Mouse (Mus musculus) kidney, adult 8-10 months (tissue): Measurements from ENCODE around the gene Elp5.
A peak's percentile ranks its signal among the peaks of the same experiment; 100 is the strongest.
"Not testable (repeated sequence)": the region's sequence is repeated elsewhere in the genome, so short reads cannot be mapped to it uniquely, and the experiment has no call there.

Experiments
- DNase-seq, 2 experiments: peaks; one replicate each; pipeline ENCODE4 v3.0.0; 2022

Elp5 gene

DNA sequence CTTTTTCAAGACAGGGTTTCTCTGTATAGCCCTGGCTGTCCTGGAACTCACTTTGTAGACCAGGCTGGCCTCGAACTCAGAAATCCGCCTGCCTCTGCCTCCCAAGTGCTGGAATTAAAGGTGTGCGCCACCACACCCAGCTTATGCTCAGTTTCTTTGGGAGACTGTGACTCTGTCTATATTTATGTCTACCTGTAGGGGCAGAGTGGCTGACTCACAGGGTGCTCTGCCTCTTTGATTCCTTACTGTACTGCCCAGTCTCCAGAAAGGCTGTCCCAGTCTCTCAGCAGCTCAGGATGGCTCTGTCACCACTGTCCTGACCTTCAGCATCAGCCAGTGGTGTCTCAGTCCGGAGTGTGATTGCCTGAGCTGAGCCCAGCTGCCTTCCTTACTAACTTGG is 26.7 kb downstream of the Elp5 start:
- not testable (repeated sequence) for DNase-seq

DNA sequence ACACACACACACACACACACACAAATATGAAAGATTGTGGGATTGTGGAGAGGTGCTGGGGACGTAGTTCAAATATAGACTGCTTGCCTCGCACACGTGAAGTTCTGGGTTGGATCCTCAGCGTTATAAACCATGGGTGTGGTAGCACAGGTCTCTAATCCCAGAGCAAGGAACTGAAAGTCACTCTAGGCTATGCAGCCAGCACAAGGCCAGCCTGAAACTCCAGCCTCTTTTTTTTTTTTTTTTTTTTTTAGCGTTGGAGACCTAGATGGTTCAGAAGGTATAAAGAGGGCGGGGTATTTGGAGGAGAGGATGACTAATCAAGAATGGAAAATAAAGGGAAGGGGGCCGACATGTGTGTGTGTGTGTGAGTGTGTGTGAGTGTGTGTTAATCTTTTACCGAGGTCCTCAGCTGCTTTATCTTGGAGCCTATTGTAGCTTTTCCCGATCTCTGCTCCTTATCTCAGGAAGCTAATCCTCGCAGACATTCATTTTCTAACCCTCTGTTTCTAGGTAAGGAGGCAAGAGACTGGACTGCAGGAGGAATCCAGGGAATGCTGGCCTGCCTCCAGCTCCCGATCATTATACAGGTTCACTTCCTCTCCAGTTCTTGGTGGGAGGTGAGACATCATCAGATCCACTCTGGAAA is 28.9 kb downstream of the Elp5 start:
- DNase-seq: no peak

DNA sequence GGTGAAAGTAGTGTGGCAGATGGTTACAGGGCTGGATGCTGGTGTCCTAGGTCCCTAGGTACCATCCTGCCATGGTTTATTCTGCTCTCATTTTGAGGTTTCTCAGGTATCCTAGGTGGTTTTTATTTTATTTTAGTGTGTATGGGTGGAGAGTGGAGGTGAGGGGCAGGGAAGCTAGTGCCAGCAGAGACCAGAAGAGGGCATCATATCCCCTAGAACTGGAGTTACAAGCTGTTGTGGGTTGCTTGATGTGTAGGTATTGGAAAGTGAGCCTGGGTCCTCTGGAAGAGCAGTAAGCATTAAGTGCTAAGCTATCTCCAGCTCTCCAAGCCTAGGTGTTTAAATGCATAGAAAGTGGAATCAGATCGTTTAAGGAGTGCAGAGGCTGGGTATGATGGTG is 30.0 kb downstream of the Elp5 start:
- no peak for DNase-seq

DNA sequence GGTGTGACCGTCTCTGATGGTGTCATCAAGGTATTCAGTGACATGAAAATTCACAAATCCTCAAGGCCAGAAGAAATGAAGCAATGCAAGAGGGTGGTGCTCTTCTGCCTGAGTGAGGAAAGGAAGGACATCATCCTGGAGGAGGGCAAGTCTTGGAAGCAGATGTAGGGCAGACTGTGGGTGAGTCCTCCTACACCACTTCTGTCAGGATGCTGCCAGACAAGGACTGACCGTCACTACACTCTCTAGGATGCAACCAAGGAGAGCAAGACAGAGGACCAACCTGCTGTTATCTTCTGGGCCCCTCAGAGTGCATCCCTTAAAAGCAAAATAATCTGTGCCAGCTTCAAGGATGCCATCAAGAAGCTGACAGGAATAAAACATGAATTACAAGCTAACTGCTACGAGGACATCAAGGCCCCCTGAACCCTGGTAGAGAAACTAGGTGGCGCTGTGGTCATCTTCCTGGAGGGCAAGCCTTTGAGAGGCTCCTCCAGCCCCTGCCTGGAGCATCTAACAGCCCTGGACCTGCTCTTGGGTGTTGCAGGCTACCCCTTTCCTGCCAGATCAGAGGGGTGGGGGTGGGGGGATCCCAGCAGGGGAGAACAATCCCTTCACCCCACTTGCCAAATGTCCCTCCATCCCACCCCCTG is 31.4 kb downstream of the Elp5 start:
- DNase-seq: no peak

DNA sequence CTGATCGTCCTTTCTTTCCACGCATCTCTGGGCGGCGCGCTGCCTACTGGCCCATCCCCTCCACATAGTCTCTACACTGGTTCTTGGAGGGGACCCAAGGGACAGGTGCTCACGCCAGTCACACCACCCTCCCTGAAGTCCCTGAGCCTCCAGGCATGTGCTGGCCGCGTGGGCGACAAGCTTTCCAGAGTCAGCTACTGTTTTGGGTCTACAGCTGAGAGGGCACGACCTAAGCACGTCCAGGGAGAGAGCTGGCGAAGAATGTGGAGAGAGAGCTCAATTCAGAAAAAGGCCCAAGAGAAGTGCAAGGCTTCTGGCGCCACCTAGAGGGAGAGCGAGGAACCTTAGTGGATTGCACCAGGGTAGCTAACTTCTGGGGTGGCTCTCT is 33.6 kb downstream of the Elp5 start:
- peak; percentile 86 to 94 for DNase-seq

DNA sequence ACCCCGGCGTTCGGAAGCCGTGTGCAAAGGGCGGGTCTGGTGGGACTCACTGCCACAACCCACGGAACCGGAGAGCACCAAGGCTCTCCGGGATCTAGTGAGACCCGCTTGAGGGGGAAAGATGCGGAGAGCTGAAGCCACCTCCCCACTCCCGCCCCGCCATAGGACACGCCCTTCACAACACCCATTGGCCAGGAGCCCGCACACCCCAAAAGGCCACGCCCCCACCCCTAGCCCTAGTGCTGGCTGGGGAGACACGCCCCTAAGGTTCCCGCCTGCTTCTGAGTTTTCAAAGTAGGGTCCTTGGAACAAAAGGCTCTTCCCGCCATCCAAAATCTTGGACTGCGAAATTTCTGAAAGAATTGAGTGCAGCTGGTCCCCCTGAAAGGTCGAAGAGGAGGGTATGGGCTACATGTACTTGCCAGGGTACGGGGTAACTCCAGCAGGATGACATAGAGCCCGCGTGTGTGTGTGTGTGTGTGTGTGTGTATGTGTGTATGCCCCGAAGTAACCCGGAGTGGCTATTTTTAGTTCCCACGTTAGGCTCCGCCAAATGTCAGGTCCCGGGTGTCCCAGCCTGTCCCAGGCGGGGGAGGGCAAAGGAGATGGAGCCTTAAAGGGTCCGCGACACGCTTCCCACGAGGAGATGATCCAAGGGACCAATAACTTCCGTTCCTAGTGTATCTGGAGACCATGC is 34.1 kb downstream of the Elp5 start, which contains the start of gene Slc2a4:
TSS of gene Slc2a4 (minus strand) at position 123 of the 697 bp plus-strand sequence.
- DNase-seq: peak; percentile 90 to 92

DNA sequence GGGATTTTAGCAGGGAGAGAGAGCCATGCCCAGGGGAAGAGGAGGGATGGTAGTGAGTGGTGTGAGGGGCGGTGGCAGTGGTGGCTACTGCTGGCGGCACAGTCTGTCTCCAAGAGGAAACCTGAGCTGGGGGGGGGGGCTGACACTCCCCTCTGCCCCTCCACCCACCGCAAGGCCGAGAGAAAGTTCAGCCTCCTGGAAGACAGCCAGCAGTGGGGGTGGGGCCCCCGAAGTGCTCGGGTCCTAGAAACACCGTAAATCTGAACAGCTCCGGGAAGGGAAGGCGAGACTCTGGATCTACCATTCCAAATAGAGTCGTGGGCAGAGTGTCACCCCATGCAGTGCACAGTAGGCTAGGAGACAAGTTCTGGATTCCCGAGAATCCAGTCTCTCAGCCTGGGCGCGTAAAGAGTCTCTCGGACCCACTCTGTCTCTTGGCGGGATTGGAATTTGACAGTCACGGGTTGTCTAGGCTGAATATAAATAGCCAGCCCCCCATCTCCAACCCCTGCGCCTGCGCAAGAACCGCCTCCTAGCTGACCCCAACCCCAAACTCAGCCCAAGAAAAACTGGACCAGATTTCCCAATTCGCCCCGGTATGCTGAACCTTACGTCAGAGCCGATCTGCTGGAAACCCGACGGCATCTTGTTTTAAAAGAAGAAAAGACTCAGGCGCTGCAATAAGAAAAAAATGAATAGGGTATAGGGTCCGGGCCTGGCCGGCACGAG is 34.8 kb downstream of the Elp5 start:
- peak; percentile 51 to 60 for DNase-seq

DNA sequence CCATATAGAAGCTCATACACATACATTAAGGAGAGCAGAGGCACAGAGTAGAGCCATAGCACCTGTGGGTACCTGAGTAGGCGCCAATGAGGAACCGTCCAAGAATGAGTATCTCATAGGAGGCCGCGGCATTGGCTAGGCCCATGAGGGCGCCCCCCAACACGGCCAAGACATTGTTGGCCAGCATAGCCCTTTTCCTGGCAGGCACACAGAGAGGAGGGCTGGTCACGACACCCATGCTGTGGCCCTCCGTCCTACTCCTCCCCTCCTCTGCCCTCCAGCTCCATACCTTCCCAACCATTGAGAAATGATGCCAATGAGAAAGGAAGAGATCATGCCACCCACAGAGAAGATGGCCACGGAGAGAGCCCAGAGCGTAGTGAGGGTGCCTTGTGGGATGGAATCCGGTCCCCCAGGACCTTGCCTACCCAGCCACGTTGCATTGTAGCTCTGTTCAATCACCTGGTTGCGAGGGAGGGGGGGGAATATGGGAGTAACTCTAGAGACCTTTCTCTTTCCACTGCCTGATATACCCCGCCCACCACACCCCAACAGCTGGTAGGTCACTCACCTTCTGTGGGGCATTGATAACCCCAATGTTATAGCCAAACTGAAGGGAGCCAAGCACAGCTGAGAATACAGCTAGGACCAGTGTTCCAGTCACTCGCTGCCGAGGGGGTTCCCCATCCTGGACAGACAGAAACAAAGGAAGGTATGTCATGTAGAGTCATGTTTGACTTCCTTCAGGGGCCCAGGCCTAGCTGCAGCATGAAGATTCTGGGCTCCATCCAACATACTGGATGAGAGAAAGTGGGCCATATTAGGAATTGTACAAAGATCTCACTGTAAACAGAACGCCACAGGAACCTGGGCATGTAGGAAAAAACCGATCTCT is 36.1 kb downstream of the Elp5 start:
- no peak for DNase-seq

DNA sequence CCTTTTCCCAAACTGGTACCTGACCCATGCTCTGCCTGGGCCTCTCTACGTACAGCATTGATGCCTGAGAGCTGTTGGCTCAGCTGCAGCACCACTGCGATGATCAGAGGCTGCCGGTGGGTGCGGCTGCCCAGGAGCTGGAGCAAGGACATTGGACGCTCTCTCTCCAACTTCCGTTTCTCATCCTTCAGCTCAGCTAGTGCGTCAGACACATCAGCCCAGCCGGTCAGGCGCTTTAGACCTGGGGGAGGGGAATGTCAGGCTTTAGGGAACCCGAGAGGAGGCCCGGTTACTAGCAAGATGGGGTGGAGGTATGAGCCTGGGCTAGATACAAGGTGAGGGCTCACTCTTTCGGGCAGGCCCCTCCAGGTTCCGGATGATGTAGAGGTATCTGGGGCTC is 37.1 kb downstream of the Elp5 start:
- DNase-seq: no peak

DNA sequence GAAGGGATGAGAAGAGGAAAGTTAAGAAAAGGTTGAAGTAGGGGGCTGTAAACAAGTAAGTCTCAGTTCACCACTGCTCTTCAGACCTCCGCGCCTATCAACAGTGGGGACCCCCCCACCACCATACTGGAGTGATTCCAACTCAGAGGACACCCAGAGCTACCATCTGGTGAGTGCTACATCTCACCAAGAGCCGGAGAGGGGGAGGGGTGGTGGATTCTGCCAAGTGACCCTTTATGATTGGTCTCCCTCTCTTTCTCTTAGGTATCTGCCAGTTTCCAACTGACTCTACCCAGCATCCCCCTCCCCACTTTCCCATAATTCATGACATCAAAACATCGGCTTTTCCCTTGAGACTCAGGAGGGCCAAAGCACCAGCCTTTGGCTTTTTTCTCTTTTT is 41.4 kb downstream of the Elp5 start:
- no peak for DNase-seq

DNA sequence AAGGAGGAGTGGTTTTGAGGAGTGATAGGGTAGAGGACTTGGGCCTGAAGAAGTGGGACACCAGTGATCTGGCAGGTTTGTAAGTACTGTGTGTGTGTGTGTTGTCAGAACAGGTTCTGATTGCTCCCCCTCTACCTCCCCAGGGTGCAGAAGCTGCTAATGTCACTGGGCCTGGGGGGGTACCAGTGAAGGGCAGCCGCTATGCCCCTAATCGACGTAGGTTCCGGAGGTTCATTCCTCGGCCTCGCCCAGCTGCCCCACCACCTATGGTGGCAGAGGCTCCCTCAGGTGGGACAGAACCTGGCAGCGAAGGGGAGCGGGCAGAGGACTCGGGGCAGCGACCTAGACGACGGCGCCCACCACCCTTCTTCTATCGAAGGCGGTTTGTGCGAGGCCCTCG is 42.6 kb downstream of the Elp5 start:
- no peak for DNase-seq

DNA sequence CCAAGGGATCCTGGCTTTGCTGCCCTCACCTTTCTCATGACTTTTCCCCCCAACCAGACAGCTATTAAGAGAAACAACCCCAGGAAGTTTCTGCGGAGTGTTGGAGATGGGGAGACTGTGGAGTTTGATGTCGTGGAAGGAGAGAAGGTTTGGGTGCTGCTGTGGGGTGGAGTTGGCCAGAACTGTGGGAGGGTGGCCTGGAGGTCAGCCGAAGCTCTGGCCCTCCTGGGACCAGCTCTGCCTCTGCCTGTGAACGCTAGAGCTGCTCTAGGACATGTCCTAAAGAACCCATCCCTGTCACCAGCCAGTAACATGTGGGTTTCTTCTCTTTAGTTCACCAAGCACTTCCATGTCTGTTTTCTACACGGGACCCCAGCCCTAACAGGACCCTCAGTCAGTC is 43.1 kb downstream of the Elp5 start:
- DNase-seq: no peak

DNA sequence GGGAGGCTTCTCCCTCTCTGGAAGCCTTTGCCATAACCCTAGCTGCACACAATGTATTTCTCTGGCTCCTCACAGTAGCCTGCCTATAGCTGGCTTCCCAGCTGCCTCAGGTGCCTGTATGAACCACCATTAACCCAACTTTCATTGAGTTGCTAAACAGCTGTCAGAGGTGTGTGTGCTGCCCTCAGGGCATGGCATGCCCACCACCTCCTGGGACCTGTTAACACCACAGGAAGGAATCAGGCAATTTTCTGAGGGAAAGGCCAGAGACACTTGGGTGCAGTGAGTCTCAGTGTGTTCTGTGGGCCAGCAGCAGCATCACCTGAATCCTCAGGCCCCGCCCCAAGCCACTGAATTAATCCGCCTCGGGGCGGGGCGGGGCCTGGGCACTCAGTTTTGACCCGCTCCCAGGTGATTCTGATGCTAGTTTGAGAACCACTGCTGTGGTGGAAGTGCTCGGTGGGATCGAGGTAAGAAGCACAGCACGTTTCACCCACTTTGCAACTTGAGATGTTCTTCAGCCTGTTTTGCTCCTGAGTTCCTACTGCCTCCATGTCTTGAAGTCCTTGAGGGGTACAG is 43.8 kb downstream of the Elp5 start:
- no peak for DNase-seq

DNA sequence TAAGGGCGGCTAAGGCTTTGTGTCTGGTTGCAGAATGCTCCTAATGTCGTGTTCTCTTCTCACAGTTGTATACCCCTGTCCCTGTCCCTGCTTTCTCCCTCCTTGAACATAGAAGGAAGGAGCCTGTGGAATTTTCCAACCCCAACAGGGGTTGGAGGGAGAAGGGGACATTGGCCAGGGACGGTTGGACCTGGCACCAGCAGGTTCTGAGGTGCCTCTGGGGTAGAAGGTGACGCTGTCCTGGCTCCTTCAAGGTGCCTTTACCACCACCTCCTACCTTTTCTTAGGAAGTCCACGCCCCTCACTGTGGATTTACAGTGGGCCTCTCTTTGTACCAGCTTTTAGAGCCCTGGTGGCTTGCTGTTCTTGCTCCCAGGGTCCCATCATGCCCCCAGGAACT is 44.5 kb downstream of the Elp5 start:
- peak in 1 of 2 experiments; percentile 50 for DNase-seq

DNA sequence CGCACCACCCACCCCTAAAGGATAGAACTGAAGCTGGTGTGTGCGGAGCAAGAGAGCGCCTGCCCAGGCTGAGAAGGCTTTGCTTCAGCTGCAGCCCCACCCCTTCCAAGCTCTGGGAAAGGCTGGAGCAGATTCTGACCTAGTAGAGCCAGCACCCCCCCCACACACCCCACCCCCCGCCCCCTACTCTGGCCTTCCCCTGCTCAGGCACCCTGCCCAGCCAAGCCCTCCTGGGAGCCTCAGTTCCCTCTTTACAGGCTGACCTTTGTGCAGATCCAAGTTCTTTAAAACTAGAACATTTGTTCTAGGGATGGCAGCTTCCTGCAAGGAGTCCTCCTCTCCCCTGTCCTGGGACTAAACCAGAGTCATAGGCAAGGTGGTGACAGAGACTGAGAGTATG is 44.9 kb downstream of the Elp5 start:
- peak in 1 of 2 experiments; percentile 53 for DNase-seq

DNA sequence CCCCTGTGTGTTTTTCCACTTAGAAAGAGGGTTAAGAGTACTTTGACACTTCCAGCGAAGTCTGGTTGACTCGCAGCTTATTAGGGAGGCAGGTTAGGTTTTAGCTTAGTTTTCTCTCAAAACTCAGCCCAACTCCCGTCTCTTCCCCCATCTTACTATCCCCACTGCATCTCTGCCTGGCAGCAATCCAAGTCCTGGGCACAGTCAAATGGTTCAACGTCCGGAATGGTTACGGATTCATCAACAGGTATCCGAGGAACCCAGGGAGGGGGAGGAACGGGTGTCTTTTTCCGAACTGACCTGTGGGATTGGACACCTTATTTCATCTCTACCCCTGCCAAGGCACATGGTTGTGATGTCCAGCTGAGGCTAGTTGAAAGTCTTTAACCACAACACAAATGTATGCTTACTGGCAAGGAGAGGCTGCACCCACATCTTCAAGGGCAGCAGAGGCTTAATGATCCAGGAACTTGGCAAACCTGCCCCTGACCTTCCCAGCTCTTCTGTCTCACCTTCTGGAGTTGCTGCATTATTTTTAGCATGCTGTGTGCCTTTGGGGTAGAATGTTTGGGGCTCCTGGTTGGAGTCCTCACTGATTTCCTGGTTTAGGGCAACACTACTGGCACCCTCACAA is 45.5 kb downstream of the Elp5 start:
- peak; percentile 49 to 71 for DNase-seq

DNA sequence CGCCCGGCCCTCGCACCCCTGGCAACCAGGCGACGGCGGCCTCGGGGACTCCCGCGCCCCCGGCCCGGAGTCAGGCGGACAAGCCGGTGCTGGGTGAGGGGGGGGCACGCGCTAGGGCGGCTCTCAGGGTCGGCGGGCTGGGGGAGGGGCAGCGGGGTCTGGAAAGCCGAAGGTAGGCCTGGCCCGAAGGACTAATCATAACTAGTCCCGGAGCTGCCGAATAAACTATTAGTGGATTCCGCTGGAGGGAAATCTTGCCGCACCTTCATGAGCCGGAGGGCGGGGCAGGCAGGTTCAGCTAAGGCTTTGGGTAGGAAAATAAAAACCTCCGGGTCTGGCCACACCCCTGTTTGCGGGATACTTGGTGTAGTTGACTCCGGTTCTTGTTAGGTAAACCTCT is 46.2 kb downstream of the Elp5 start:
- peak; percentile 43 to 53 for DNase-seq

DNA sequence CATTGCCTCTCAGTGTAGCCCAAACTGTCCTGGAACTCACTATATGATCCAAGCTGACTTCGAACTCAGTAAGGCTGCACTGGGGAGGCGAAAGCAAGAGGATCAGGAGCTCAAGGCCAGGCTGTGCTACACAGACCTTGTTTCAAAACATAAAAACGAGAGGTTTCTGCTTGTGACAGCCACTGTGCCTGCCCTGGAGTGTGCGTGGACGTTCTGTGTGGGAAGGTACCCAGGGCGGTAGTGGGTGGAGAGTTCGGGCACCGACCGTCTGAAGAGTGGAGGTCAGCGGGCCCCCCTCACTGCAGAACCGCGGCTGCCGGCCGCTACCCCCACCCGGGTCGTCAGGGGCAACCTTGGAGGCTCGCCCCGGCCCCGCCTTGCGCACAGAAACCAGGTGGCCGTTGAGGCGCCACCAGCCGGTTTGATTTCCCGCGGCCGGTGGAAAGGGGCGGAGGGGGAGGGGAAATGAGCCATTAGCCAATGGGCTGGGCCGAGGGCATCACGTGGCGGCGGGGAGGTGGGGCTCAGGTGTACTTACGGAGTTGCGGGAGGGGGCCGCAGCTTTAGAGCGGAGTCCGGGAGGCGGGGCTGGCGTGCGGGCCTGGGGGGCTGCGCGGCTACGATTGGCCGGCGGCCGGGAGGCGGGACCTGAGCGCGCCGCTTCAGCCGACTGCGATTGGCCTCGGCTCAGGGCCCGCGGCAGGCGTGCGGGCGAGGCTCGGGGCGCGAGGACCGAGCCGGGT is 47.0 kb downstream of the Elp5 start, which contains the start of gene Ybx2:
TSS of gene Ybx2 (plus strand) at position 660 of the 743 bp plus-strand sequence.
- DNase-seq: peak; percentile 88 to 90

DNA sequence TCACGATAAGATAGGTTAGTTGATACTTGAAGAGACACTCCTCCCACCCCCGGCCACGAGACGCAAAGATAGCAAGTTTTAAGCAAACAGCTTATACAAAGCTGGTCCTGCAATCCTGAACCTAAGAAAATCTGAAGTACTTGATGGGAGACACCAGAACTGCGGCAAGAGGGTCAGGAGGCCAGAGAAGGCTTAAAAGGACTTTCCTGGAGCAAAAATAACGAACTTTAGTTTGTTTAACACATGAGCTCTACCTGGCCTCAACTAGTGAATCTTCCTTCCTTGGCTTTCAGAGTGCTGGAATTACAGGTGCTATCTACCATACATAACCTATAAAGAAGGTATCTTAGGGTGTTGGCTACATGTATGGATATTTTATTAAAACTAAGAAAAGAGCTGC is 47.6 kb downstream of the Elp5 start:
- no peak for DNase-seq

DNA sequence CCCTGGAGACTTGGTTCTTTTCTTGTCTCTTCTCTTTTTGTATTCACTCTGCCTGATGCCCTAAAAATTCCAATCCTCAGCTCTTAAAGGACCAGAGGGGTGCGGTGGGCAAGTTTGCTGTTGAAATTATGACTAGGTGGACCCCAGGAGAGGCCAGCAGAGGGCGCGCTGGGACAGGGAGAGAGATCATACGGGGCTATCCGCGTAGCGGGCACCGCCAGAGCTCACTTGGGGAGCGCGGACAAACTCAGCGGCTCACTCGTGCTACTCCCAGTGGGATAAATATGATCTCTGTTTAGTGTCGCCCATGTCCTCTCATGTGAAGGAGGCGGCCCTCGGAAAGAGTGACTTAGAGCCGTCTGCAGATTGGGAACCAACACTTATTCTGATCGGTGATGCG is 48.1 kb downstream of the Elp5 start:
- peak; percentile 81 to 91 for DNase-seq

DNA sequence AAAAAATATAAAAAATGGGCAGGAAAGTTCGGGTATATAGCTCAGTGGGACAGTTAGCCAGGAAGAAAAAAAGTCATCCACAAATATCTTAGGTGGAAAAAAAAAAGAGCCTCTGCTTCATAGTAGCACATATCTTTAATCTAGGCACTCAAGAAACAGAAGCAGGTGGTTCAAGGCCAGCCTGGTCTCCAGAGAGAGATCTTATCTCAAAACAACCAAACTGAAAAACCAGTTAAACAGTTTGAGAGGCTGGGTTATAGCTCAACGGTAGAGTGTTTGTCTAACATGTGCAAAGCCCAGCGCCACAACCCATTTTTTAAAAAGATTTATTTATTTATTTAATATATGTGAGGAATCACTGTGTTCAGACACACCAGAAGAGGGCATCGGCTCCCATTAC is 49.3 kb downstream of the Elp5 start:
- DNase-seq: no peak
